Mouse (Mus musculus) heart, embryonic 11.5 days (tissue): ENCODE results near the gene Ace. TPM values are rescaled to one million over a fixed set of nuclear protein-coding genes. Genes with fewer than 3 reads are reported as not detected.
"Not testable (repeated sequence)": the region's sequence is repeated elsewhere in the genome, so short reads cannot be mapped to it uniquely, and the experiment has no call there.

Experiments
- ATAC-seq: fragments of 200-750 bp; cut with Nextera tagmentation; replicated peaks from 2 replicates; pipeline ENCODE4 v1.8.0; 2017; ENCODE audit warnings: moderate library complexity; ENCODE audit not compliant: insufficient number of reproducible peaks, low FRiP score, low TSS enrichment
- H3K27ac ChIP-seq: fragments of 300-500 bp; sonication (generic); 2 replicates; pipeline ENCODE4 v1.5.1; 2014; ENCODE audit warnings: mild to moderate bottlenecking, low read depth, low read length
- H3K27me3 ChIP-seq: fragments of 300-500 bp; sonication (generic); 2 replicates; pipeline ENCODE4 v1.6.1; 2014; ENCODE audit warnings: mild to moderate bottlenecking, low read length, mixed read lengths; ENCODE audit not compliant: control insufficient read depth, insufficient read depth
- H3K36me3 ChIP-seq: fragments of 300-500 bp; sonication (generic); 2 replicates; pipeline ENCODE4 v1.6.1; 2014; ENCODE audit warnings: mild to moderate bottlenecking, low read length, moderate library complexity, mixed read lengths; ENCODE audit not compliant: control insufficient read depth, insufficient read depth
- H3K4me1 ChIP-seq: fragments of 300-500 bp; sonication (generic); 2 replicates; pipeline ENCODE4 v1.6.1; 2014; ENCODE audit warnings: low read length; ENCODE audit not compliant: control insufficient read depth, insufficient read depth
- H3K4me2 ChIP-seq: fragments of 300-500 bp; sonication (generic); 2 replicates; pipeline ENCODE4 v1.6.1; 2014; ENCODE audit warnings: mild to moderate bottlenecking, moderate library complexity
- H3K4me3 ChIP-seq: fragments of 300-500 bp; sonication (generic); 2 replicates; pipeline ENCODE4 v1.5.1; 2014; ENCODE audit warnings: low read depth, low read length
- H3K9ac ChIP-seq: fragments of 300-500 bp; sonication (generic); 2 replicates; pipeline ENCODE4 v1.6.1; 2014; ENCODE audit warnings: mild to moderate bottlenecking, low read depth, low read length, moderate library complexity
- H3K9me3 ChIP-seq: fragments of 300-500 bp; sonication (generic); replicated peaks from 2 replicates; pipeline ENCODE4 v1.6.1; 2016; ENCODE audit warnings: low read length; ENCODE audit not compliant: control insufficient read depth
- WGBS: fragments of 180-500 bp; shearing (Covaris S2); extraction: QIAGEN DNeasy Blood & Tissue Kit; methylation state at CpG from one replicate; pipeline ENCODE4 v1.1.7; 2014; ENCODE audit not compliant: insufficient replicate concordance; 5-methylcytosine and 5-hydroxymethylcytosine counted together
- polyA plus RNA-seq: library from polyadenylated mRNA; unstranded; fragments of >200 nt; fragmentation: Nextera tagmentation; extraction: Ambion mirVana; gene quantifications from 2 replicates; pipeline ENCODE4 v1.2.1, GENCODE M21; 2014

The Ace gene
- polyA plus RNA-seq, 1 experiment from 2014 or later: 0.52 TPM

DNA sequence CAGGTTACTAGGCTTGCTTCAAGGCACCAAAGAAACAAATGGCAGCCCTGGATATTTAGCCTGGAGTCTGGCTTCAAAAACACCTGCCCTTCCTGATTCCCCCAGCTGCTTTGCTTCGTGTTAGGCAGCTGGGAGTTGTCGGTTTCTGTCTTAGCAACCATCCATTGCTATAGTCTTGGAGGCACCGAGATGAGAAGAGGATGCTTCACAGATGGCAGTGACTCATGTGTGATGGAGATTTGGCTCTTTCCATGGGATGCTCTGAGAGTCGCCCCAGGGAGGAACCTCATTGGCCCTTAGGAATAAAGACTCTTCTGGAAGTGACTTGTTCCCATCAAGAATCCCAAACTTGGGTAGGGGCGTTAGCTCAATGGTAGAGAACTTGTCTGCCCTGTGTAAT is 48.7 kb downstream of the Ace start:
- ATAC-seq: no peak
- Histone ChIP-seq H3K9ac (no peak overlapping the region), H3K4me3 (no peak overlapping the region), H3K27ac (no peak overlapping the region), H3K27me3 (peaks cover 25% of the 10 kb centered on the region), H3K4me2 (no peak overlapping the region), H3K36me3 (no peaks in the 10 kb centered on the region), H3K9me3 (no peaks in the 10 kb centered on the region), H3K4me1 (peaks cover 14% of the 10 kb centered on the region)
- WGBS: 78% methylated on average over 5 of the region's 5 CpGs

DNA sequence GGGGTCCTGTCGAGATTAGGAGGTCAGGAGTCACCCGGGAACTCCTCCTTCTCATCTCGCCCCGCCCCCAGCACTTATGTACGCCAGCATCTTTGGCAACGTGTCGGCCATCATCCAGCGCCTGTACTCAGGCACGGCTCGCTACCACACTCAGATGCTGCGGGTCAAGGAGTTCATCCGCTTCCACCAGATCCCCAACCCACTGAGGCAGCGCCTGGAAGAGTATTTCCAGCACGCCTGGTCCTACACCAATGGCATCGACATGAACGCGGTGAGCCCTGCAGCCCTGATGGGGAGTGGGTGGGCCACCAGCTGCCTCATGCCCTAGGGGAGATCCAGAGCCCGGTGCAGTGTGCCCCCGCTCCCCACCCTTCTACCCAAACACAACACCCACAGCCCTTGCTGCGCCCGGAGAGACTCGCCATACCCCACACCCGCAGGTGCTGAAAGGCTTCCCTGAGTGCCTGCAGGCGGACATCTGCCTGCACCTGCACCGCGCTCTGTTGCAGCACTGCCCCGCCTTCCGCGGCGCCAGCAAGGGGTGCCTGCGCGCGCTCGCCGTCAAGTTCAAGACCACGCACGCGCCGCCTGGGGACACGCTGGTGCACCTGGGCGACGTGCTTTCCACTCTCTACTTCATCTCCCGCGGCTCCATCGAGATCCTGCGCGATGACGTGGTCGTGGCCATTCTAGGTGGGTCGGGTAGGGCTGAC is 52.5 kb downstream of the Ace start:
- Histone ChIP-seq H3K27ac (no peak overlapping the region), H3K9me3 (no peaks in the 10 kb centered on the region), H3K36me3 (no peaks in the 10 kb centered on the region), H3K4me3 (peak overlapping the region; percentile 38), H3K27me3 (peaks cover 20% of the 10 kb centered on the region), H3K4me2 (peak overlapping the region; percentile 76), H3K4me1 (peaks cover 11% of the 10 kb centered on the region), H3K9ac (0 out of 2 replicates have a peak overlapping the region, but pooled peaks have one; percentile 34)
- 1% methylated on average over 50 of the region's 50 CpGs for WGBS
- ATAC-seq: no peak; the same call in 1 of the 2 replicates

DNA sequence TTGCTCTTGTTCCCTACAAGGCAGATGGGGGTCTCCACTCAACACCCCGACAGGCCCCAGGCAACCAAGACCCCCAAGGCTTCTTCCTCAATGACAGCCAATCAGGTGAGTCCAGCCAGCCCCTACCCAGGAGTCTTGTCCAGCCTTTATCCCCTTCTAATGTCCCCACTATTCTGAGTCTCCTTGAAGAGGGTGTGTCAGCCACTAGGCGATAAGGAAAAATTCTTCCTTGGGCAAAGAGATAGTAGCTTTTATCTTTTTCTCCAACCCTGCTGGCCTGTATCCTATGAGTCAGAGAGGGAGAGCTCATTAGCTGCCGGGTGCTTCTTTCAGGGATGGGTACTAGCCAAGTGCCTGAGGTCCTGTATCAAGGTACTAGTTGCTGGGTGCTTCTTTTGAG is 58.0 kb downstream of the Ace start:
- Histone ChIP-seq H3K36me3 (no peaks in the 10 kb centered on the region), H3K9ac (no peak overlapping the region), H3K27me3 (peaks cover 5% of the 10 kb centered on the region), H3K4me1 (no peaks in the 10 kb centered on the region), H3K4me2 (no peak overlapping the region), H3K4me3 (no peak overlapping the region), H3K27ac (no peak overlapping the region), H3K9me3 (no peaks in the 10 kb centered on the region)
- ATAC-seq: no peak
- 50% methylated on average over 3 of the region's 3 CpGs for WGBS

DNA sequence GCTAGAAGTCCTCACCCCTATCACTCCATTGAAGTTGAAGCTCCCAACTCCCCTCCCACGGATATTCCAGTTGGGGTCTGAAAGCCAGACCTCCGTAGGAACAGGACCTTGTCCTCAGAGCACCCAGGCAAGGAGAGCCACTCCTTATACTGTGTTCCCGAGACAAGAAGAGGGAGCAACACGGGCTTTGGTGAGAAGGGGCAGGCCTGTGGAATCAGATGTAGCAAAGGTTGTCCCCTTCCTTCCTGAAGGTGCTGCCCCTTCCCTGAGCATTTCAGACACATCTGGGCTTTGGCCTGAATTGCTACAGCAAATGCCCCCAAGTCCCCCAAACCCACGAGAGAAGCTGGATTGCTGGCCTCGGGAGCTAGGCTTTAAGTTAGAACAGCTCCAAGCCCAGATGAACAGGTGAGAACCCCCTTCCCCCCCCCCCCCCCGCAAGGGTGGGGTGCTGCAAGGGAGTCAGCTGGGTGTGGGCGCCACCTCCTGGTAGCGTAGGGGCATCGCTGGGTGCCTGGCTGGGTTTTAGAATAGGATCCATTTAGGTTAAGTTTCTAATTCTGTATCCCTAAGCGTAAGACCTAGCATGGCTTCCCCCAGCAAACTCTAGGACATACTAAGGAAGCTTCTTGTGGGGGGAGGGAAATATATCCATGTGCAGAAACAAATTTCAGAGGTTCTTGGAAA is 58.9 kb downstream of the Ace start:
- Histone ChIP-seq H3K27ac (no peak overlapping the region), H3K27me3 (no peaks in the 10 kb centered on the region), H3K9ac (no peak overlapping the region), H3K4me2 (no peak overlapping the region), H3K4me3 (no peak overlapping the region), H3K36me3 (no peaks in the 10 kb centered on the region), H3K9me3 (no peaks in the 10 kb centered on the region), H3K4me1 (no peaks in the 10 kb centered on the region)
- WGBS: 32% methylated on average over 10 of the region's 11 CpGs
- ATAC-seq: no peak

DNA sequence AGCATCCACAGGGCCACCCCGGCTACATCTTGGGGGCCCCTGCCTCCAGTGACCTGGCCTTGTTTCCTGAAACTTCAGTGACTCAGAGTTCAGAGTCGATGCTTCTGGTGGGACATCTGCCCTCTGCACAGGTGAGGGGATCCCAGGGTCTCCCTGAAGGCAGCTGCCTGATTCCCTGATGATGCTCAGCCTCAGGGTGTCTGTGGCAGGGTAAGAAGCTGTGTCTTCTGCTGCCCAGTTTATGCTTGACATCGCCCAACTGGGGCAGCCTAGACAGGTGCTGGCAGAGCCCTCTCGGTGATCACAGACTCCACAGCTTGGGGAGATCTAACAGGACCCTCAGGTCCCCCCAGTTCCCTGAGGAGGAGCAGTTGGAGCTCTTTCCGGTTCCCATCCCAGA is 59.9 kb downstream of the Ace start:
- no peak overlapping the region for H3K9ac ChIP-seq
- 84% methylated on average over 5 of the region's 5 CpGs for WGBS

DNA sequence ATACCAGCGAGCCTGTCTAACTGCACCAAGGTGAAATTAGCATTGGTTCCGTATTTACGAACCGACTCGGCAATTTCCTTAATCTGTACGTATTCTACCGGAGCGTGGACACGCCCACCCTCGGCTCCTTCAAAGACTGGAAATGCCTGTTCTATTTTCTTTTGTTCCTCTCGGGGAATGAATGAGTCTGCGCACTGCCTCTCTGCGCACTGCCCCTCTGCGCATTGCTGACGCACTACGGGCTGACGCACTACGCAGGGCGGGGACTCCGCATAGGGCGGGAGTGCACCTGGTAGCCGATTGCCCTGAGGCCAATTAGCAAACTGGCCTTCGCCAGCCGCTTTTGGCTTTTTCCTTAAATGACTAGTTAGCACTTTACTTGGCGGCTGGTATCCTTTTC is 64.3 kb downstream of the Ace start:
- not testable (repeated sequence) for H3K4me2 ChIP-seq, H3K4me1 ChIP-seq
- 59% methylated on average over 1 of the region's 25 CpGs for WGBS

More for the DNA sequence above, 59.9 kb downstream of the Ace start:
- Histone ChIP-seq H3K9me3 (no peaks in the 10 kb centered on the region), H3K36me3 (no peaks in the 10 kb centered on the region), H3K27ac (no peak overlapping the region), H3K4me3 (no peak overlapping the region), H3K4me1 (no peaks in the 10 kb centered on the region), H3K4me2 (no peak overlapping the region), H3K27me3 (no peaks in the 10 kb centered on the region)
- ATAC-seq: no peak

DNA sequence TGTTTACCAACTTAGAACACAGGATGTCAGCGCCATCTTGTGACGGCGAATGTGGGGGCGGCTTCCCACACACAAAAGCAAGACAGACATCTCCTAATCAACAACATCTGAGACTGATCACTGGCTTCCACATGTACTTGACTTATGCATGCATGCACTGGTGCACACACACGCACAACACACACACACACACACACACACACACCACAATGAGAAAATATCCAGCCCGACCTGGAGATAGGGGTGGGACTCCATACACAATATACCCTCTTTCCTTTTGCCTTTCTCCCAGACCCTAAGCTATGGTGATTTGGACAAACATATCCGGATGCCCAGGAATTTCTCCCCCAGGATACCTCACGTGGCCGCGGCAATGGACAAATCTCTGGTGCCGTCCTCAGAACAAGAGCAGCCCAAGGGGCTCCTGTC is 65.8 kb downstream of the Ace start:
- peaks cover 9% of the 10 kb centered on the region for H3K4me1 ChIP-seq
- peak overlapping the region; percentile 18 for H3K27ac ChIP-seq
- H3K9ac ChIP-seq: peak overlapping the region; percentile 47; the same call in 1 of the 2 replicates
- no peaks in the 10 kb centered on the region for H3K27me3 ChIP-seq
- no peak for ATAC-seq
- H3K4me2 ChIP-seq: peak overlapping the region; percentile 50
- H3K9me3 ChIP-seq: no peaks in the 10 kb centered on the region
- no peaks in the 10 kb centered on the region for H3K36me3 ChIP-seq
- 38% methylated on average over 11 of the region's 11 CpGs for WGBS
- H3K4me3 ChIP-seq: peak overlapping the region; percentile 25; the same call in 1 of the 2 replicates

More for the DNA sequence above, 64.3 kb downstream of the Ace start:
- ATAC-seq, H3K27ac ChIP-seq, H3K9me3 ChIP-seq, H3K36me3 ChIP-seq, H3K9ac ChIP-seq, H3K27me3 ChIP-seq: not testable (repeated sequence)
- peak overlapping the region; percentile 34 for H3K4me3 ChIP-seq

DNA sequence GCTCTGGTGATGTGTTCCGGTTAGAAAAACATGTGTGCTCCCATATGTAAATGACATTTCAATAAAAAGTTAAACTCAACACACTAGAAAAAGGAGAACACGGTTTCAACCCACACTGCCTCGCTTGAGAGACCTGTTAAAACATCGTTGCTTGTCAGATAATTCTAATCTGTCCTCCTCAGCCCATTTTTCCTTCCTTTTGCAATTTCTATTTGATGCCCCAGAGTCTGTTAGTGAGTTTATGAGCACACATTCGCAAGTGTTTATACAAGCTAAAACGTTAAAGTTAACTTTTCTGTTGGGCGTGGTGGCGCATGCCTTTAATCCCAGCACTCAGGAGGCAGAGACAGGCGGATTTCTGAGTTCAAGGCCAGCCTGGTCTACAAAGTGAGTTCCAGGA is 67.2 kb downstream of the Ace start:
- WGBS: 84% methylated on average over 9 of the region's 9 CpGs
- H3K27ac ChIP-seq: no peak overlapping the region

More for the DNA sequence above, 67.2 kb downstream of the Ace start:
- Histone ChIP-seq H3K4me3 (no peak overlapping the region), H3K36me3 (no peaks in the 10 kb centered on the region), H3K9me3 (no peaks in the 10 kb centered on the region), H3K4me2 (no peak overlapping the region), H3K4me1 (peaks cover 11% of the 10 kb centered on the region), H3K27me3 (no peaks in the 10 kb centered on the region), H3K9ac (no peak overlapping the region)
- no peak for ATAC-seq
